Mouse (Mus musculus) E14TG2a.4 (cell line): Measurements from ENCODE around the gene Rab21.

Experiments used
- CTCF ChIP-seq: conservative IDR thresholded peaks from 2 replicates; pipeline ENCODE4 v1.5.1; 2014; ENCODE audit warnings: low read length
- NANOG ChIP-seq: IDR thresholded peaks from 2 replicates; pipeline ENCODE4 v1.6.1; 2014; ENCODE audit warnings: borderline replicate concordance, low read length, mixed read lengths
- POU5F1 ChIP-seq: IDR thresholded peaks from 2 replicates; pipeline ENCODE4 v1.6.1; 2014; ENCODE audit warnings: low read length, borderline replicate concordance

GRCm38 (mm10) chr10:115313641-115314286, 1.6 kb downstream of the Rab21 start:
- TF ChIP-seq CTCF: no peak
- TF ChIP-seq POU5F1: no peak
- no peak for TF ChIP-seq NANOG
